Mouse (Mus musculus) right cerebral cortex, postnatal 36 days (tissue): ENCODE data around the gene Adgrl3.

Source experiments
- DNase-seq, 2 experiments: peaks; one replicate each; pipeline ENCODE4 v3.0.0; 2022; ENCODE audit warnings: low spot score in 2 of 2, mixed read lengths in 1 of 2

The Adgrl3 gene

GRCm38 (mm10) chr5:81019590-81020254 lies at the start of gene Adgrl3:
TSS of gene Adgrl3 (plus strand) at chr5:81020138.
- DNase-seq: peak; percentile 70 to 72

- DNase-seq: no peak
These were observed 772 bp upstream of the Adgrl3 start for GRCm38 (mm10) chr5:81019166-81019565.

GRCm38 (mm10) chr5:81020281-81021005 lies 505 bp downstream of the Adgrl3 start:
- DNase-seq: peak; percentile 43 to 48

- no peak for DNase-seq
These were observed 1.0 kb downstream of the Adgrl3 start for GRCm38 (mm10) chr5:81021006-81021320.

- peak; percentile 39 to 48 for DNase-seq
These were observed 1.5 kb downstream of the Adgrl3 start for GRCm38 (mm10) chr5:81021331-81021863.

- no peak for DNase-seq
These were observed 1.9 kb downstream of the Adgrl3 start for GRCm38 (mm10) chr5:81021864-81022305.

GRCm38 (mm10) chr5:81022306-81023071 lies 2.6 kb downstream of the Adgrl3 start:
- DNase-seq: peak in 1 of 2 experiments; percentile 32

GRCm38 (mm10) chr5:81023923-81024715 lies 4.2 kb downstream of the Adgrl3 start:
- no peak for DNase-seq

- peak in 1 of 2 experiments; percentile 9 for DNase-seq
These were observed 8.9 kb downstream of the Adgrl3 start for GRCm38 (mm10) chr5:81028875-81029274.

GRCm38 (mm10) chr5:81037091-81037490 lies 17.2 kb downstream of the Adgrl3 start:
- no peak for DNase-seq

GRCm38 (mm10) chr5:81043875-81044274 lies 23.9 kb downstream of the Adgrl3 start:
- no peak for DNase-seq

GRCm38 (mm10) chr5:81046128-81046527 lies 26.2 kb downstream of the Adgrl3 start:
- DNase-seq: no peak

GRCm38 (mm10) chr5:81054628-81055027 lies 34.7 kb downstream of the Adgrl3 start:
- DNase-seq: no peak

GRCm38 (mm10) chr5:81055253-81055652 lies 35.3 kb downstream of the Adgrl3 start:
- no peak for DNase-seq

GRCm38 (mm10) chr5:81058122-81058521 lies 38.2 kb downstream of the Adgrl3 start:
- no peak for DNase-seq

- DNase-seq: no peak
These were observed 41.0 kb downstream of the Adgrl3 start for GRCm38 (mm10) chr5:81060950-81061349.

GRCm38 (mm10) chr5:81061386-81061785 lies 41.4 kb downstream of the Adgrl3 start:
- DNase-seq: no peak

- DNase-seq: no peak
These were observed 44.1 kb downstream of the Adgrl3 start for GRCm38 (mm10) chr5:81064026-81064425.

GRCm38 (mm10) chr5:81068173-81068572 lies 48.2 kb downstream of the Adgrl3 start:
- no peak for DNase-seq

- DNase-seq: no peak
These were observed 48.9 kb downstream of the Adgrl3 start for GRCm38 (mm10) chr5:81068839-81069238.

GRCm38 (mm10) chr5:81072888-81073287 lies 53.0 kb downstream of the Adgrl3 start:
- no peak for DNase-seq
